Mouse (Mus musculus): ENCODE measurements around the gene Klf15. TPM values are rescaled to one million over a fixed set of nuclear protein-coding genes. Genes with fewer than 3 reads are reported as not detected.

Gene Klf15
- polyA plus RNA-seq, 1 experiment from 2014 or later = 10.2 TPM

DNA sequence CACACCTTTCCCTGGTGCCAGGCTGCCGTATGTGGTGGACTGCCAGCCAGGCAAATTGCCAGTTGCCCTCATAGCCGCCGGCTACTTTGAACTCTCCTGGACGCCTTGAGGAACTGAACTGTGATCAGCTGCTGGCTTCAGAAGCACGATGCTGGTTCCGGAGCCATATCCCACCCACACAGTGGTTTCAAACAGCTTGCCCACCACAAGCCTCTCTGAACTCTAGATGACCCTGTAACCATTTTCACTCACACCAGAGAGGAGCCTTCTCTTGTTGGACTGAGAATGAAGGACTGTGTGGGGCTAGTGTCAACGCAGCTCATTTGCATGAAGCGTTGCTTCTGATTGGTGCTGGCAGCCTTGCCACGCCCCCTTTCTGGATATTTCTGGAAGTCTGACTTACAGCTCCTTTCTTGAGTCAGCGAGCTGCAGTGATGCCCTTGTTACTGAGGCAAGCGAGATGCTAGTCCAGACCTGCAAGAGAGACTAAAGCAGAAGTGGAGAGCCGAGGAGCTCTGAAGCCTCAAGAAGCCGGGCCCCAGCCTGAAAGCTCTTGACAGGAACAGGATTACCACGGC is 14.7 kb downstream of the Klf15 start:
- H3K4me3 ChIP-seq (replicated peaks; ENCODE audit: low read length) = no peak overlapping the region
- H3K27ac ChIP-seq (ENCODE audit: low read length) = no peak overlapping the region
- 49% methylated on average over 14 of the region's 14 CpGs for WGBS
- no peaks in the 10 kb centered on the region for H3K27me3 ChIP-seq (ENCODE audit: control insufficient read depth, insufficient read depth, low read length)
- H3K4me2 ChIP-seq (ENCODE audit: low read depth, low read length) = no peak overlapping the region
- no peaks in the 10 kb centered on the region for H3K9me3 ChIP-seq (replicated peaks; ENCODE audit: control insufficient read depth, low read length)
- no peak overlapping the region for H3K9ac ChIP-seq (ENCODE audit: low read length)
- no peaks in the 10 kb centered on the region for H3K4me1 ChIP-seq (ENCODE audit: control insufficient read depth, insufficient read depth, low read length)
- peak; percentile 51; the same call in 1 of the 2 replicates for ATAC-seq (ENCODE audit: insufficient read depth, low FRiP score)
- H3K36me3 ChIP-seq (ENCODE audit: control insufficient read depth, insufficient read depth, low read length) = no peaks in the 10 kb centered on the region

DNA sequence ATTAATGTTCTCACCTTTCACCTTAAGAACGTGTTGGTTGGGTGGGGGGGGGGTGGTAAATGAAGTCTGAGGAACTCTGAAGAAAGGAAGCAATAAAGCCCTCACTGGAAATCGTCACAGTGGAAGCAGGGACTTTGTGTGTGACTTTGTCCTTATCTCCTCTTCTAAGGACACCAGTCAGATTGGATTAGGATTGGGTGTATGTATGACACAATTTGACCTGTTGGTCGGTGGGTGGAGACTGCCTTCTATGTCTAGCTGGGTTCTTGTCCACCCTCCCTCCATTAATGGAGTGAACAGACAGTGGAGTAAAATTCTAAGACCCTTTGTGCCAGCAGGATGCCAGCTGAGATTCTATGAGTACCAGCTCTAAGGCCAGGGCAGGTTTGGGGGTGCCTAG is 21.9 kb downstream of the Klf15 start:
- no peak overlapping the region for H3K4me3 ChIP-seq (replicated peaks; ENCODE audit: low read length)
- no peak for ATAC-seq (ENCODE audit: insufficient read depth, low FRiP score)
- H3K9me3 ChIP-seq (replicated peaks; ENCODE audit: control insufficient read depth, low read length) = no peaks in the 10 kb centered on the region
- no peaks in the 10 kb centered on the region for H3K27me3 ChIP-seq (ENCODE audit: control insufficient read depth, insufficient read depth, low read length)
- H3K36me3 ChIP-seq (ENCODE audit: control insufficient read depth, insufficient read depth, low read length) = no peaks in the 10 kb centered on the region
- no peaks in the 10 kb centered on the region for H3K4me1 ChIP-seq (ENCODE audit: control insufficient read depth, insufficient read depth, low read length)
- no peak overlapping the region for H3K4me2 ChIP-seq (ENCODE audit: low read depth, low read length)
- WGBS = 48% methylated on average over 3 of the region's 3 CpGs
- no peak overlapping the region for H3K27ac ChIP-seq (ENCODE audit: low read length)
- no peak overlapping the region for H3K9ac ChIP-seq (ENCODE audit: low read length)

DNA sequence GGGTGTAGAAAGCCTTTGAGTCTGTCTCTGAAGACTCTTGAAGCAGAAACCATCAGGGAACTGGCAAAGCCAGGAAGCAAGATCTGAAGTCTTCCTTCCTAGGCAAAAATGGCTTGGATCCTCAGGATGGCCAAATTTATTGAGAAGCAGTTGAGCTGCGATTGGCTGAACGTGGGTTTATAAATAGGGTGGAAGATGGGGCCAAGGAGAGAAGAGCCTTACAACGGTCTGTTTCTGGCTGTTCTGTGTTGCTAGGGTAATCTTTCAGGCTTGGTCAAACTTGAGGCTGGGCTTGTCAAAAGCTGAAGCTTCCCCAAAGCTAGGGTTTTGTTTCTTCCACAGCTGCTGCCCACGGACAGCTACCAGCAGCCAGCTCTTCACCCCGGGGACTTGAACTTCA is 22.5 kb downstream of the Klf15 start:
- Histone ChIP-seq H3K4me1 (ENCODE audit: control insufficient read depth, insufficient read depth, low read length) (no peaks in the 10 kb centered on the region), H3K27me3 (ENCODE audit: control insufficient read depth, insufficient read depth, low read length) (no peaks in the 10 kb centered on the region), H3K27ac (ENCODE audit: low read length) (no peak overlapping the region), H3K4me3 (replicated peaks; ENCODE audit: low read length) (no peak overlapping the region), H3K9me3 (replicated peaks; ENCODE audit: control insufficient read depth, low read length) (no peaks in the 10 kb centered on the region), H3K4me2 (ENCODE audit: low read depth, low read length) (no peak overlapping the region), H3K36me3 (ENCODE audit: control insufficient read depth, insufficient read depth, low read length) (no peaks in the 10 kb centered on the region), H3K9ac (ENCODE audit: low read length) (no peak overlapping the region)
- WGBS = 73% methylated on average over 5 of the region's 5 CpGs
- no peak for ATAC-seq (ENCODE audit: insufficient read depth, low FRiP score)

DNA sequence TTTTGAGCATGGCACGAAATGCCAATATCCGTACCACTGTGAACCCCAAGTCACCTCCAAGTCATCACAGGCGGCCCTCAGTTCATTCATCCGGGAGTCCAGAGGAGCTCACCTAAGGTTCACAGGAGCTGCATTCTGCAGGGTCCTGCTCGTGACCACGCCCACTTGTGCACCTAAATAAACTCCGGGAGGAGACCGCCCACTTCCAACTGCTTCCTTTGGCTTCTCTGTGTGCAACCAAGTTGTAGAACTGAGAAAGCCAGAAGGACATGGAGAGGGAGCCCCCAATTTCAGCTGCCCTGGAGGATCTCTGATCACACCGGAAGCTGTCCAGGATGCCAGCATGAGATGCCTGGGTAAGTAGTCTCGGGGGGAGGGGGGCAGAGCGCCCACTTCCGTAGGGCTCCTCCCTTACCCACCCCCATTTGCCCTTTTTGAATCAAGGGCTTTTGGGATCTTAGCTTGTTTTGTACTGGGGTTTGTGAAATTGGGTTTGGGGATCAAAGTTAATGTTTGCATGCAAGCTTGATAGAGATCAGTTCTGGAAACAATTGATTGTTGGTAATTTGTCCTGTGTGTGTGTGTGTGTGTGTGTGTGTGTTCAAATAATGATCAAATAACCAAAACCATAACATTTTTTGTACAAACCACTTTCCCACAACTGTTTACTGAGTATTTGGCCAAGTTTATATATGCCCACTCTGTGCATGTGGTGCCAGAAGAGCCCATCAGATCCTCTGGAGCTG is 24.0 kb downstream of the Klf15 start, which contains the start of gene Aldh1l1:
Gene Aldh1l1, plus strand, starts transcription at position 252 of the 746 bp plus-strand sequence.
- Histone ChIP-seq H3K9me3 (replicated peaks; ENCODE audit: control insufficient read depth, low read length) (no peaks in the 10 kb centered on the region), H3K27me3 (ENCODE audit: control insufficient read depth, insufficient read depth, low read length) (no peaks in the 10 kb centered on the region), H3K4me2 (ENCODE audit: low read depth, low read length) (no peak within 1 kb of the TSS), H3K4me3 (replicated peaks; ENCODE audit: low read length) (no peak within 1 kb of the TSS), H3K27ac (ENCODE audit: low read length) (no peak within 1 kb of the TSS), H3K9ac (ENCODE audit: low read length) (no peak within 1 kb of the TSS), H3K36me3 (ENCODE audit: control insufficient read depth, insufficient read depth, low read length) (no peaks in the 10 kb centered on the region), H3K4me1 (ENCODE audit: control insufficient read depth, insufficient read depth, low read length) (no peaks in the 10 kb centered on the region)
- WGBS = 70% methylated on average over 12 of the region's 12 CpGs
- no peak for ATAC-seq (ENCODE audit: insufficient read depth, low FRiP score)

DNA sequence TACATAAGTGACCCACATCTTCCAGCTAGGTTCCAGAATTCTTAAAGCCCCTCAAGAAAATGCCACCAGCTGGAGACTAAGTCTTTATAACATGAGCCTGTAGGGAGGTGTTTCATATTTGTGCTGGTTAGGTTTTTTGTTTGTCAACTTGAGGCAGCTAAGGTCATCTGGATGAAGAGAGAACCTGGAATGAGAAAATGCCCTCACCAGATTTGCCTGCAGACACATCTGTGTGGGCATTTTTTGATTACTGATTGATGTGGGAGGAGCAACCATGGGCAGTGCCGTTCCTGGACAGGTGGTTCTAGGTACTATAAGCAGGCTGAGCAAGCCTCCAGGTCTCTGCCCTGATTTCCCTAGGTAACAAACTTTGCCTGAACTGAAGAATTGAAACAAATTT is 25.2 kb downstream of the Klf15 start:
- Histone ChIP-seq H3K4me2 (ENCODE audit: low read depth, low read length) (no peak overlapping the region), H3K4me1 (ENCODE audit: control insufficient read depth, insufficient read depth, low read length) (no peaks in the 10 kb centered on the region), H3K9me3 (replicated peaks; ENCODE audit: control insufficient read depth, low read length) (no peaks in the 10 kb centered on the region), H3K4me3 (replicated peaks; ENCODE audit: low read length) (no peak overlapping the region), H3K27ac (ENCODE audit: low read length) (no peak overlapping the region), H3K27me3 (ENCODE audit: control insufficient read depth, insufficient read depth, low read length) (no peaks in the 10 kb centered on the region), H3K9ac (ENCODE audit: low read length) (no peak overlapping the region), H3K36me3 (ENCODE audit: control insufficient read depth, insufficient read depth, low read length) (no peaks in the 10 kb centered on the region)
- WGBS = 83% methylated on average over 1 of the region's 1 CpGs
- no peak for ATAC-seq (ENCODE audit: insufficient read depth, low FRiP score)

DNA sequence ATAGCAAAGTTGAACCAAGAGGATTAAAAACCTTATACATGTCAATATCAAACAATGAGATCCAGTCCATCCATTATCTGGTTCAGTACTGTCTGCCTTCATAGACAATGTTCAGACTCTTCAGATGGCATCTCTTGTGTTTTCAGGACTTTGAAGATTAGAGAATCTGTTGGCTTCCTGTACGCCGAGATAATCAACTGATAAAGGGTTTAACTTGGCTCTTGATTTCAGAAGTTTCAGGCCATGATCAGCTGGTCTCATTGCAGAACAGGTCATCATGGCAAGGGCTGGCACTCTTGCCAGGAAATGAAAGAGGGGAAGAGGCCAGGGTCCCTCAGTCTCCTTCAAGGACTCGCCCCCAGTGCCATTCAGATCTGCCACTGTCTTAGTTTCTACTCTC is 27.2 kb downstream of the Klf15 start:
- no peaks in the 10 kb centered on the region for H3K4me1 ChIP-seq (ENCODE audit: control insufficient read depth, insufficient read depth, low read length)
- WGBS = 81% methylated on average over 3 of the region's 3 CpGs
- H3K27me3 ChIP-seq (ENCODE audit: control insufficient read depth, insufficient read depth, low read length) = no peaks in the 10 kb centered on the region
- H3K4me2 ChIP-seq (ENCODE audit: low read depth, low read length) = no peak overlapping the region
- H3K27ac ChIP-seq (ENCODE audit: low read length) = no peak overlapping the region
- no peaks in the 10 kb centered on the region for H3K36me3 ChIP-seq (ENCODE audit: control insufficient read depth, insufficient read depth, low read length)
- no peaks in the 10 kb centered on the region for H3K9me3 ChIP-seq (replicated peaks; ENCODE audit: control insufficient read depth, low read length)
- no peak overlapping the region for H3K4me3 ChIP-seq (replicated peaks; ENCODE audit: low read length)
- H3K9ac ChIP-seq (ENCODE audit: low read length) = no peak overlapping the region
- no peak for ATAC-seq (ENCODE audit: insufficient read depth, low FRiP score)

DNA sequence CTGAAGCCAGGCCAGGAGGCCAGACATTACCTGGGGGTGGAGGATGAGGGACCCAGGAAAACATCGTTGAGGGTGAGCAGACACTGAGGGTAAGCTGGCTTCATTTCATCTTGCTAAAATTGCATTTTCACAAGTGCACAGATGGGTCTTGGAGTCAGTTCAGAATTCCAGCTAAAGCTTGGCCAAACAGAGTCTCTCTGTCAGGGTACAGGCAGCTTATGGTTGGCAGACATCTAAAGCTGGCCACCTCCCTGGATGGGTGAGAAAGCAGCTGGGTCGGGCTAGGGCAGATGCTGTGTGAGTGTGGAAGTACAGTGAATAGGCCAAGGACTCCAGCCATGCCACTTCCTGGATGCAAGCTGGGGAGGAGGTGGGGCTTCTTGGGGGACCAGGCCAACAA is 28.6 kb downstream of the Klf15 start:
- H3K4me2 ChIP-seq (ENCODE audit: low read depth, low read length) = no peak overlapping the region
- 74% methylated on average over 2 of the region's 2 CpGs for WGBS
- no peaks in the 10 kb centered on the region for H3K4me1 ChIP-seq (ENCODE audit: control insufficient read depth, insufficient read depth, low read length)
- ATAC-seq (ENCODE audit: insufficient read depth, low FRiP score) = no peak
- H3K27ac ChIP-seq (ENCODE audit: low read length) = no peak overlapping the region
- H3K4me3 ChIP-seq (replicated peaks; ENCODE audit: low read length) = no peak overlapping the region
- H3K36me3 ChIP-seq (ENCODE audit: control insufficient read depth, insufficient read depth, low read length) = no peaks in the 10 kb centered on the region
- no peaks in the 10 kb centered on the region for H3K9me3 ChIP-seq (replicated peaks; ENCODE audit: control insufficient read depth, low read length)
- H3K9ac ChIP-seq (ENCODE audit: low read length) = no peak overlapping the region
- no peaks in the 10 kb centered on the region for H3K27me3 ChIP-seq (ENCODE audit: control insufficient read depth, insufficient read depth, low read length)

DNA sequence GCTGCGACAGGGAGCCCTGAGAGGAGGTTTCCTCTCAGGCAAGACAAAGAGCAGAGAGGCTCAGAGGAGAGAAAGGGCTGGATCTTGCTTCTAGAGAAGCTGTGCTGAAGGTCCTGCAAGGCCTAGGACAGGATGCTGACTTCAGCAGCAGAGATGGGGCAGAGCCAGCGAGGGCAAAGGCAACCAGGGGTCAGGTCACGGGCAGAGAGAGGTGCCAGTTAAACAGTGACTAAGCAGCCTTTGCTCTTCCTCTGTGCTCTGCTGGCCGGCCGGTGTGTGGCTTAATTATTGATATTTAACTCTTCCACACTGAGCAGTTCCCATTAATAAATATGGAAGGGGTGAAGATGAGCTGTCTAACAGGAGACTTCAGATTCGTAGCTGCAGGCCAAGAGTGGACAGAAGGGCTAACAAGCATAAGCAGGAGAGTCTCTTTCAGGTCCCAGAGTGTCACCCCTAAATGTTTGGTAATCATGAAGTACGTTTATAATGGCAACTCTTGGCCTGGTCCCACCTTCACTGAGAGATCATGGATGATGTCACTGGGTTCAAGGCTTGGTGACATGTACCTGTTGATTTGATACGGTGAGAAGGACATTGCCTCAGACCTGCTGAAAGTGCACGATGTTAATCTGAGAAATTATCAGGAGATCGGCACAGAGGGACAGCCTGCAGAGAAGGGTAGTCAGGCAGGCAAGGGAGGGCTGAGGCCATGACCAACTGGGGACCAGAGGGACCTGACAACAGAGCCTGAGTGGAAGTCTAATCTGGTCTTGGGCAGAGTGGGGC is 29.8 kb downstream of the Klf15 start:
- H3K4me2 ChIP-seq (ENCODE audit: low read depth, low read length) = no peak overlapping the region
- no peaks in the 10 kb centered on the region for H3K9me3 ChIP-seq (replicated peaks; ENCODE audit: control insufficient read depth, low read length)
- no peak for ATAC-seq (ENCODE audit: insufficient read depth, low FRiP score)
- H3K27me3 ChIP-seq (ENCODE audit: control insufficient read depth, insufficient read depth, low read length) = no peaks in the 10 kb centered on the region
- H3K36me3 ChIP-seq (ENCODE audit: control insufficient read depth, insufficient read depth, low read length) = no peaks in the 10 kb centered on the region
- no peaks in the 10 kb centered on the region for H3K4me1 ChIP-seq (ENCODE audit: control insufficient read depth, insufficient read depth, low read length)
- H3K27ac ChIP-seq (ENCODE audit: low read length) = no peak overlapping the region
- H3K9ac ChIP-seq (ENCODE audit: low read length) = no peak overlapping the region
- WGBS = 63% methylated on average over 10 of the region's 10 CpGs
- no peak overlapping the region for H3K4me3 ChIP-seq (replicated peaks; ENCODE audit: low read length)

DNA sequence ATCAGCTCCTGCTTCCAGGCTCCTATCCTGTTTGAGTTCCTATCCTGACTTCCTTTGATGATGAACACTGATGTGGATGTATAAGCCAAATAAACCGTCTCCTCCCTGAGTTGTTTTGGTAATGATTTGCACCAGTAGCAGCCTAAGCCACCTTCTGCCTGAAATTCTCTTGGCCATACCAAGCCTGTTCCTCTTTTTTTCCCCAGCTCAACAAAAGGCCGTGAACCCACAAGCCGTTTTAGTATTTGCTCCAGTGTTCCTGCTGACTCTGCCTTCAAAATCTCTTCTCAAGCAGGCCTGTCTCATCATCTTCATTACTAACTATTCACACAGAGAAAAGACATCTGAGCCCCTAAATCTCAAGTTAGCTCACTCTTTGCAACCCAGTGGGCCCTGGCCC is 31.8 kb downstream of the Klf15 start:
- no peaks in the 10 kb centered on the region for H3K9me3 ChIP-seq (replicated peaks; ENCODE audit: control insufficient read depth, low read length)
- ATAC-seq (ENCODE audit: insufficient read depth, low FRiP score) = no peak
- 63% methylated on average over 3 of the region's 3 CpGs for WGBS
- H3K27me3 ChIP-seq (ENCODE audit: control insufficient read depth, insufficient read depth, low read length) = no peaks in the 10 kb centered on the region
- H3K4me3 ChIP-seq (replicated peaks; ENCODE audit: low read length) = no peak overlapping the region
- no peak overlapping the region for H3K4me2 ChIP-seq (ENCODE audit: low read depth, low read length)
- no peaks in the 10 kb centered on the region for H3K4me1 ChIP-seq (ENCODE audit: control insufficient read depth, insufficient read depth, low read length)
- H3K27ac ChIP-seq (ENCODE audit: low read length) = no peak overlapping the region
- no peak overlapping the region for H3K9ac ChIP-seq (ENCODE audit: low read length)
- no peaks in the 10 kb centered on the region for H3K36me3 ChIP-seq (ENCODE audit: control insufficient read depth, insufficient read depth, low read length)

All from stomach, embryonic 16.5 days (tissue).